Mouse (Mus musculus): ENCODE data around the gene Snapc1. TPM values are rescaled to one million over a fixed set of nuclear protein-coding genes. Genes with fewer than 3 reads are reported as not detected.
A peak's percentile ranks its signal among the peaks of the same experiment; 100 is the strongest.

Snapc1 gene
- polyA plus RNA-seq, 1 experiment from 2014 or later, result 37.1 TPM

- DNase-seq (ENCODE audit: low spot score) (peak; percentile 92), ATAC-seq (ENCODE audit: low FRiP score) (peak; percentile 85)
- H3K27ac ChIP-seq, result no peak overlapping the region
- H3K9ac ChIP-seq, result no peak overlapping the region
- no peaks in the 10 kb centered on the region for H3K9me3 ChIP-seq (ENCODE audit: control insufficient read depth, low read length)
- WGBS, result under 1% methylated on average over 6 of the region's 6 CpGs
- no peaks in the 10 kb centered on the region for H3K27me3 ChIP-seq (ENCODE audit: control insufficient read depth, insufficient read depth, low read length)
- no peak overlapping the region for H3K4me3 ChIP-seq (replicated peaks; ENCODE audit: low read length)
- H3K4me1 ChIP-seq (replicated peaks; ENCODE audit: control insufficient read depth, insufficient read depth, low read length), result peaks cover 4% of the 10 kb centered on the region
- no peaks in the 10 kb centered on the region for H3K36me3 ChIP-seq (replicated peaks; ENCODE audit: control insufficient read depth, insufficient read depth)
- no peak overlapping the region; the same call in 1 of the 2 replicates for H3K4me2 ChIP-seq (replicated peaks)
Observed at GRCm38 (mm10) chr12:74013739-74014138, 49.5 kb downstream of the Snapc1 start.

- no peak for DNase-seq (ENCODE audit: low spot score)
Observed at GRCm38 (mm10) chr12:74014739-74015270, 50.5 kb downstream of the Snapc1 start.

DNA sequence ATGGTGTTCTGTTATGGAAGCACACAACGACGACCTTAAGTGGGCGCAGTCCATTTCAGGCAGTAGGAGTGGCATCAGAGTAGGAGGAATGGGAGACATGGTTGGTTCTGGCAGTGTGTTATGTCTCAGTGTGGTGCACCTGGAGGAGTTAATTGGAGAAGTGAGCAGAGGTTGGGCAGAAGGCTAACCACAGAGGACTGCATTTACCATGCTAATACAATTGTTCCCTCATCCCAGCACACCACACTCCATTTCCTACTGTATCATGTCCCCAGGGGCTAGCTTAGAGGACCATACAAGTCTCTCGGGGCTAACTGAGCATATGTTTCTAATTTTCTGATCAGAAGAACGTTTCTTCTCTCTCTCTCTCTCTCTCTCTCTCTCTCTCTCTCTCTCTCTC, 51.2 kb downstream of the Snapc1 start:
- Histone ChIP-seq H3K36me3 (replicated peaks; ENCODE audit: control insufficient read depth, insufficient read depth) (no peaks in the 10 kb centered on the region), H3K9me3 (ENCODE audit: control insufficient read depth, low read length) (no peaks in the 10 kb centered on the region), H3K9ac (no peak overlapping the region), H3K4me1 (replicated peaks; ENCODE audit: control insufficient read depth, insufficient read depth, low read length) (peaks cover 4% of the 10 kb centered on the region), H3K4me3 (replicated peaks; ENCODE audit: low read length) (no peak overlapping the region), H3K4me2 (replicated peaks) (no peak overlapping the region), H3K27me3 (ENCODE audit: control insufficient read depth, insufficient read depth, low read length) (no peaks in the 10 kb centered on the region), H3K27ac (no peak overlapping the region)
- ATAC-seq (ENCODE audit: low FRiP score) (no peak), DNase-seq (ENCODE audit: low spot score) (no peak)
- WGBS, result 78% methylated on average over 5 of the region's 5 CpGs

More at GRCm38 (mm10) chr12:74014739-74015270, 50.5 kb downstream of the Snapc1 start:
- Histone ChIP-seq H3K4me3 (replicated peaks; ENCODE audit: low read length) (no peak overlapping the region), H3K4me2 (replicated peaks) (no peak overlapping the region), H3K36me3 (replicated peaks; ENCODE audit: control insufficient read depth, insufficient read depth) (no peaks in the 10 kb centered on the region), H3K9me3 (ENCODE audit: control insufficient read depth, low read length) (no peaks in the 10 kb centered on the region), H3K27me3 (ENCODE audit: control insufficient read depth, insufficient read depth, low read length) (no peaks in the 10 kb centered on the region), H3K27ac (no peak overlapping the region), H3K4me1 (replicated peaks; ENCODE audit: control insufficient read depth, insufficient read depth, low read length) (peaks cover 4% of the 10 kb centered on the region), H3K9ac (no peak overlapping the region)
- 62% methylated on average over 7 of the region's 7 CpGs for WGBS
- no peak for ATAC-seq (ENCODE audit: low FRiP score)

- WGBS, result 70% methylated on average over 5 of the region's 5 CpGs
Observed at GRCm38 (mm10) chr12:74023260-74023659, 59.0 kb downstream of the Snapc1 start.

GRCm38 (mm10) chr12:74024912-74025311, 60.6 kb downstream of the Snapc1 start:
- Histone ChIP-seq H3K27me3 (ENCODE audit: control insufficient read depth, insufficient read depth, low read length) (no peaks in the 10 kb centered on the region), H3K4me1 (replicated peaks; ENCODE audit: control insufficient read depth, insufficient read depth, low read length) (no peaks in the 10 kb centered on the region), H3K36me3 (replicated peaks; ENCODE audit: control insufficient read depth, insufficient read depth) (no peaks in the 10 kb centered on the region), H3K27ac (no peak overlapping the region), H3K9me3 (ENCODE audit: control insufficient read depth, low read length) (no peaks in the 10 kb centered on the region), H3K4me3 (replicated peaks; ENCODE audit: low read length) (no peak overlapping the region), H3K9ac (no peak overlapping the region), H3K4me2 (replicated peaks) (no peak overlapping the region)
- DNase-seq (ENCODE audit: low spot score) (no peak), ATAC-seq (ENCODE audit: low FRiP score) (no peak)
- WGBS, result 92% methylated on average over 2 of the region's 2 CpGs

More at GRCm38 (mm10) chr12:74023260-74023659, 59.0 kb downstream of the Snapc1 start:
- ATAC-seq (ENCODE audit: low FRiP score) (no peak), DNase-seq (ENCODE audit: low spot score) (no peak)
- Histone ChIP-seq H3K9ac (no peak overlapping the region), H3K27me3 (ENCODE audit: control insufficient read depth, insufficient read depth, low read length) (no peaks in the 10 kb centered on the region), H3K4me2 (replicated peaks) (no peak overlapping the region), H3K27ac (no peak overlapping the region), H3K4me1 (replicated peaks; ENCODE audit: control insufficient read depth, insufficient read depth, low read length) (no peaks in the 10 kb centered on the region), H3K36me3 (replicated peaks; ENCODE audit: control insufficient read depth, insufficient read depth) (no peaks in the 10 kb centered on the region), H3K4me3 (replicated peaks; ENCODE audit: low read length) (no peak overlapping the region), H3K9me3 (ENCODE audit: control insufficient read depth, low read length) (no peaks in the 10 kb centered on the region)

Other genes with a start within 250 kb of the Snapc1 start
- 103 and 113 TPM in 2 replicates for gene Hif1a, start 63.1 kb upstream of the Snapc1 start, polyA plus RNA-seq (2014; fragmentation: Nextera tagmentation; extraction: Ambion mirVana)
- gene Gm49321, start 26.8 kb upstream of the Snapc1 start, polyA plus RNA-seq (2014; fragmentation: Nextera tagmentation; extraction: Ambion mirVana), result 17.4 and 17.6 TPM in 2 replicates
- gene Syt16, start 33.2 kb downstream of the Snapc1 start, polyA plus RNA-seq (2014; fragmentation: Nextera tagmentation; extraction: Ambion mirVana), result 79.5 and 91.2 TPM in 2 replicates

Data from hindbrain, embryonic 14.5 days (tissue).